Mouse (Mus musculus) myocyte (in vitro differentiated cells): ENCODE data around the gene Gstt1.

Experiments used
- CEBPB ChIP-seq: IDR thresholded peaks from 2 replicates; pipeline ENCODE4 v1.6.1; 2011; ENCODE audit warnings: mild to moderate bottlenecking, moderate library complexity; ENCODE audit not compliant: poor library complexity, insufficient read depth, severe bottlenecking
- E2F4 ChIP-seq: IDR thresholded peaks from one replicate; pipeline ENCODE4 v1.6.1; 2011; ENCODE audit warnings: mild to moderate bottlenecking, control low read depth, moderate library complexity; ENCODE audit not compliant: insufficient read depth
- MAX ChIP-seq: IDR thresholded peaks from one replicate; pipeline ENCODE4 v1.6.1; 2011; ENCODE audit warnings: low read depth, mild to moderate bottlenecking, control low read depth
- MYOD1 ChIP-seq, 3 experiments: IDR thresholded peaks; one replicate each; pipeline ENCODE4 v1.6.1; 2011; ENCODE audit warnings: control low read depth in 2 of 3, low read depth in 2 of 3, mild to moderate bottlenecking in 2 of 3, moderate library complexity in 1 of 3; ENCODE audit not compliant: insufficient read length in 2 of 3, control insufficient read depth in 1 of 3
- MYOG ChIP-seq, 3 experiments: IDR thresholded peaks; one replicate each; pipeline ENCODE4 v1.6.1; 2011; ENCODE audit warnings: control low read depth in 2 of 3, low read depth in 2 of 3, mild to moderate bottlenecking in 2 of 3; ENCODE audit not compliant: insufficient read length in 2 of 3, control insufficient read depth in 1 of 3, insufficient read depth in 1 of 3
- POLR2A ChIP-seq: IDR thresholded peaks from one replicate; pipeline ENCODE4 v1.6.1; 2011; ENCODE audit warnings: low read depth, mild to moderate bottlenecking, control low read depth, moderate library complexity; ENCODE audit not compliant: insufficient read length
- POLR2AphosphoS2 ChIP-seq: IDR thresholded peaks from one replicate; pipeline ENCODE4 v1.6.1; 2011; ENCODE audit warnings: low read depth, control low read depth; ENCODE audit not compliant: insufficient read length
- REST ChIP-seq: IDR thresholded peaks from one replicate; pipeline ENCODE4 v1.6.1; 2011; ENCODE audit warnings: mild to moderate bottlenecking, control low read depth, moderate library complexity; ENCODE audit not compliant: insufficient read depth, insufficient read length
- TCF12 ChIP-seq: IDR thresholded peaks from one replicate; pipeline ENCODE4 v1.6.1; 2011; ENCODE audit warnings: mild to moderate bottlenecking, control low read depth; ENCODE audit not compliant: poor library complexity, insufficient read depth, severe bottlenecking
- TCF3 ChIP-seq: IDR thresholded peaks from one replicate; pipeline ENCODE4 v1.6.1; 2011; ENCODE audit warnings: low read depth, control low read depth; ENCODE audit not compliant: insufficient read length
- USF1 ChIP-seq: IDR thresholded peaks from one replicate; pipeline ENCODE4 v1.6.1; 2011; ENCODE audit warnings: low read depth, mild to moderate bottlenecking, control low read depth, moderate library complexity

GRCm38 (mm10) chr10:75756719-75757118, 41.7 kb downstream of the Gstt1 start:
- TF ChIP-seq MAX = no peak
- TF ChIP-seq POLR2AphosphoS2 = no peak
- TF ChIP-seq POLR2A = no peak
- no peak for TF ChIP-seq REST
- no peak for TF ChIP-seq USF1
- TF ChIP-seq TCF12 = no peak
- TF ChIP-seq E2F4 = no peak
- no peak for TF ChIP-seq MYOG (IDR thresholded peaks at IDR 0.05; ENCODE audit: control insufficient read depth in 1 of 3, insufficient read depth in 1 of 3, insufficient read length in 2 of 3, low read depth in 2 of 3)
- TF ChIP-seq TCF3 = no peak
- no peak for TF ChIP-seq MYOD1 (IDR thresholded peaks at IDR 0.05; ENCODE audit: control insufficient read depth in 1 of 3, insufficient read length in 2 of 3, low read depth in 2 of 3)
- no peak for TF ChIP-seq CEBPB
